17 mouse cellular contexts compared by ENCODE assay signal in genomic region chr2:159287996-159288563, GRCm38 (mm10).
A peak's percentile ranks its signal among the peaks of the same experiment; 100 is the strongest.
DNase-seq lines count a peak whose midpoint lies in the region; ATAC-seq lines count a peak whose summit lies in the region.
"Had no signal": no experiment of that assay in that cellular context is flagged by ENCODE, and none has a peak within 500 bp of the region (broad histone marks: within the 10 kb centered on the region; RNA-seq: fewer than 3 reads in every experiment).

No protein-coding gene starts in this region.

- H3K27me3 ChIP-seq in hindbrain, embryonic 13.5 days: 0 out of 2 replicates have a peak, but pooled peaks cover 4% of the 10 kb centered on the region
- no peaks in the 10 kb centered on the region for H3K27me3 ChIP-seq in hindbrain, embryonic 11.5 days (ENCODE audit: control insufficient read depth, insufficient read depth, low read length)
- no peaks in the 10 kb centered on the region for H3K27me3 ChIP-seq in kidney, embryonic 14.5 days (ENCODE audit: control insufficient read depth, insufficient read depth, low read length)
- H3K27me3 ChIP-seq: embryonic facial prominence, embryonic 12.5 days; forebrain, embryonic 15.5 days had no signal

- H3K27ac ChIP-seq in hindbrain, embryonic 13.5 days: no peak overlapping the region
- H3K27ac ChIP-seq in hindbrain, embryonic 11.5 days (ENCODE audit: low read depth, low read length): no peak overlapping the region
- H3K27ac ChIP-seq in kidney, embryonic 14.5 days (ENCODE audit: low read depth, low read length): no peak overlapping the region
- H3K27ac ChIP-seq: embryonic facial prominence, embryonic 12.5 days; forebrain, embryonic 15.5 days; heart, embryonic 10.5 days had no signal

- H3K4me3 ChIP-seq in hindbrain, embryonic 13.5 days: no peak overlapping the region
- no peak overlapping the region for H3K4me3 ChIP-seq in hindbrain, embryonic 11.5 days (ENCODE audit: low read depth, low read length)
- H3K4me3 ChIP-seq in kidney, embryonic 14.5 days (ENCODE audit: low read length): no peak overlapping the region
- H3K4me3 ChIP-seq: embryonic facial prominence, embryonic 12.5 days; forebrain, embryonic 15.5 days; heart, embryonic 10.5 days had no signal

- peak; percentile 44 to 68 for DNase-seq in cerebellum, postnatal 14 days
- no peak for DNase-seq in hindbrain, embryonic 11.5 days (ENCODE audit: low spot score)
- DNase-seq in kidney, adult 9 months: no peak
- DNase-seq in left cerebral cortex, postnatal 4 days: peak; percentile 73
- DNase-seq in left cerebral cortex, adult 11 months (ENCODE audit: low spot score): no peak
- DNase-seq: adrenal gland, postnatal 10 days; cerebellum, adult 9-10 months; gastrocnemius, postnatal 36 days; heart, adult 18-20 months; heart, postnatal 10 days; kidney, adult 11 months had no signal

- no peaks in the 10 kb centered on the region for H3K9me3 ChIP-seq in hindbrain, embryonic 13.5 days
- no peaks in the 10 kb centered on the region for H3K9me3 ChIP-seq in hindbrain, embryonic 11.5 days (ENCODE audit: control insufficient read depth, low read length)
- no peaks in the 10 kb centered on the region for H3K9me3 ChIP-seq in kidney, embryonic 14.5 days (ENCODE audit: control insufficient read depth, low read length)
- H3K9me3 ChIP-seq: embryonic facial prominence, embryonic 12.5 days; forebrain, embryonic 15.5 days; heart, embryonic 10.5 days had no signal

- intact Hi-C loops in left cerebral cortex, postnatal 4 days (cut with DNase I): no loop called here

- no peak overlapping the region for H3K9ac ChIP-seq in hindbrain, embryonic 13.5 days
- H3K9ac ChIP-seq in hindbrain, embryonic 11.5 days (ENCODE audit: low read depth, low read length): no peak overlapping the region
- no peak overlapping the region for H3K9ac ChIP-seq in kidney, embryonic 14.5 days (ENCODE audit: low read depth, low read length)
- H3K9ac ChIP-seq: embryonic facial prominence, embryonic 12.5 days; forebrain, embryonic 15.5 days had no signal

- no peak overlapping the region for H3K4me2 ChIP-seq in hindbrain, embryonic 13.5 days
- H3K4me2 ChIP-seq in hindbrain, embryonic 11.5 days (replicated peaks; ENCODE audit: low read depth, low read length): no peak overlapping the region
- no peak overlapping the region for H3K4me2 ChIP-seq in kidney, embryonic 14.5 days (replicated peaks; ENCODE audit: low read depth, low read length)
- H3K4me2 ChIP-seq: embryonic facial prominence, embryonic 12.5 days; forebrain, embryonic 15.5 days had no signal

- no peak for ATAC-seq in cerebellum, adult (ENCODE audit: insufficient number of reproducible peaks, low FRiP score, low TSS enrichment)
- peak; percentile 36; the same call in 1 of the 2 replicates for ATAC-seq in hindbrain, embryonic 13.5 days (ENCODE audit: low FRiP score)
- ATAC-seq in hindbrain, embryonic 11.5 days (ENCODE audit: low FRiP score): no peak
- peak; percentile 87 for ATAC-seq in kidney, embryonic 14.5 days (ENCODE audit: low FRiP score, low TSS enrichment)
- ATAC-seq: forebrain, embryonic 15.5 days had no signal

- H3K4me1 ChIP-seq in hindbrain, embryonic 13.5 days (replicated peaks): peaks cover 19% of the 10 kb centered on the region
- H3K4me1 ChIP-seq in hindbrain, embryonic 11.5 days (replicated peaks; ENCODE audit: control insufficient read depth, insufficient read depth, low read length): no peaks in the 10 kb centered on the region
- peaks cover 12% of the 10 kb centered on the region; the same call in 1 of the 2 replicates for H3K4me1 ChIP-seq in kidney, embryonic 14.5 days (ENCODE audit: control insufficient read depth, insufficient read depth, low read length)
- H3K4me1 ChIP-seq: heart, embryonic 10.5 days had no signal

- 71% methylated on average over 6 of the region's 6 CpGs for WGBS in hindbrain, embryonic 13.5 days
- WGBS in hindbrain, embryonic 11.5 days: 77% methylated on average over 6 of the region's 6 CpGs
- 21% methylated on average over 6 of the region's 6 CpGs for WGBS in kidney, embryonic 14.5 days

- no peaks in the 10 kb centered on the region for H3K36me3 ChIP-seq in hindbrain, embryonic 13.5 days
- H3K36me3 ChIP-seq in hindbrain, embryonic 11.5 days (ENCODE audit: control insufficient read depth, insufficient read depth, low read length): no peaks in the 10 kb centered on the region
- no peaks in the 10 kb centered on the region for H3K36me3 ChIP-seq in kidney, embryonic 14.5 days (ENCODE audit: control insufficient read depth, insufficient read depth, low read length)
- H3K36me3 ChIP-seq: embryonic facial prominence, embryonic 12.5 days; forebrain, embryonic 15.5 days; heart, embryonic 10.5 days had no signal

Comparison
In these comparisons a context has a peak if more than half of its experiments do, and no peak if none do; other contexts are left out.
1. DNase-seq: peak in cerebellum, postnatal 14 days (2 of 2) and left cerebral cortex, postnatal 4 days (single experiment); none in hindbrain, embryonic 11.5 days (single experiment), kidney, adult 9 months (single experiment) and left cerebral cortex, adult 11 months (single experiment).
2. ATAC-seq: peak in hindbrain, embryonic 13.5 days (single experiment) and kidney, embryonic 14.5 days (single experiment); none in cerebellum, adult (single experiment) and hindbrain, embryonic 11.5 days (single experiment).